Mouse (Mus musculus): Measurements from ENCODE around the gene Entpd1. TPM values are rescaled to one million over a fixed set of nuclear protein-coding genes. Genes with fewer than 3 reads are reported as not detected.

Entpd1 gene
- polyA plus RNA-seq, 1 experiment from 2014 or later = 8.9 TPM

- WGBS = 57% methylated on average over 13 of the region's 13 CpGs
- H3K27me3 ChIP-seq = no peaks in the 10 kb centered on the region
- no peak overlapping the region for H3K4me2 ChIP-seq
- no peak for ATAC-seq (replicated peaks; ENCODE audit: insufficient number of reproducible peaks, insufficient read depth, low FRiP score, low read depth)
- no peak overlapping the region for H3K27ac ChIP-seq
- no peak overlapping the region for H3K9ac ChIP-seq
- H3K4me1 ChIP-seq (replicated peaks) = peaks cover 4% of the 10 kb centered on the region
- no peaks in the 10 kb centered on the region for H3K9me3 ChIP-seq (replicated peaks)
- H3K36me3 ChIP-seq = no peaks in the 10 kb centered on the region
- no peak overlapping the region for H3K4me3 ChIP-seq
Measured at GRCm38 (mm10) chr19:40698103-40698853, 86.1 kb downstream of the Entpd1 start.

GRCm38 (mm10) chr19:40699816-40700215 lies 87.7 kb downstream of the Entpd1 start:
- Histone ChIP-seq H3K9me3 (replicated peaks) (no peaks in the 10 kb centered on the region), H3K27me3 (no peaks in the 10 kb centered on the region), H3K4me3 (no peak overlapping the region), H3K36me3 (no peaks in the 10 kb centered on the region), H3K4me2 (no peak overlapping the region), H3K9ac (no peak overlapping the region), H3K4me1 (replicated peaks) (peaks cover 4% of the 10 kb centered on the region), H3K27ac (no peak overlapping the region)
- 76% methylated on average over 5 of the region's 5 CpGs for WGBS
- ATAC-seq (replicated peaks; ENCODE audit: insufficient number of reproducible peaks, insufficient read depth, low FRiP score, low read depth) = no peak

GRCm38 (mm10) chr19:40702406-40702805 lies 90.2 kb downstream of the Entpd1 start:
- Histone ChIP-seq H3K4me1 (replicated peaks) (peaks cover 4% of the 10 kb centered on the region), H3K4me2 (no peak overlapping the region), H3K36me3 (no peaks in the 10 kb centered on the region), H3K27me3 (no peaks in the 10 kb centered on the region), H3K9ac (no peak overlapping the region), H3K9me3 (replicated peaks) (no peaks in the 10 kb centered on the region), H3K4me3 (no peak overlapping the region), H3K27ac (no peak overlapping the region)
- 64% methylated on average over 4 of the region's 4 CpGs for WGBS
- no peak for ATAC-seq (replicated peaks; ENCODE audit: insufficient number of reproducible peaks, insufficient read depth, low FRiP score, low read depth)

GRCm38 (mm10) chr19:40712889-40713628 lies 100.9 kb downstream of the Entpd1 start:
- no peak overlapping the region for H3K4me3 ChIP-seq
- H3K4me1 ChIP-seq (replicated peaks) = peaks cover 9% of the 10 kb centered on the region
- no peak for ATAC-seq (replicated peaks; ENCODE audit: insufficient number of reproducible peaks, insufficient read depth, low FRiP score, low read depth)
- no peaks in the 10 kb centered on the region for H3K9me3 ChIP-seq (replicated peaks)
- no peak overlapping the region for H3K4me2 ChIP-seq
- no peaks in the 10 kb centered on the region for H3K36me3 ChIP-seq
- no peak overlapping the region for H3K9ac ChIP-seq
- 75% methylated on average over 16 of the region's 16 CpGs for WGBS
- H3K27me3 ChIP-seq = no peaks in the 10 kb centered on the region
- H3K27ac ChIP-seq = no peak overlapping the region

GRCm38 (mm10) chr19:40714700-40715099 lies 102.5 kb downstream of the Entpd1 start:
- H3K4me1 ChIP-seq (replicated peaks) = peaks cover 9% of the 10 kb centered on the region
- H3K27me3 ChIP-seq = no peaks in the 10 kb centered on the region
- no peak overlapping the region for H3K9ac ChIP-seq
- H3K9me3 ChIP-seq (replicated peaks) = no peaks in the 10 kb centered on the region
- H3K4me2 ChIP-seq = no peak overlapping the region
- H3K27ac ChIP-seq = no peak overlapping the region
- 73% methylated on average over 5 of the region's 5 CpGs for WGBS
- H3K36me3 ChIP-seq = no peaks in the 10 kb centered on the region
- no peak overlapping the region for H3K4me3 ChIP-seq
- ATAC-seq (replicated peaks; ENCODE audit: insufficient number of reproducible peaks, insufficient read depth, low FRiP score, low read depth) = no peak

GRCm38 (mm10) chr19:40716981-40717380 lies 104.8 kb downstream of the Entpd1 start:
- Histone ChIP-seq H3K36me3 (no peaks in the 10 kb centered on the region), H3K27ac (peak overlapping the region; percentile 20; the same call in 1 of the 2 replicates), H3K4me2 (no peak overlapping the region), H3K9ac (no peak overlapping the region), H3K9me3 (replicated peaks) (no peaks in the 10 kb centered on the region), H3K4me1 (replicated peaks) (peaks cover 9% of the 10 kb centered on the region), H3K27me3 (no peaks in the 10 kb centered on the region), H3K4me3 (no peak overlapping the region)
- WGBS = 41% methylated on average over 6 of the region's 6 CpGs
- ATAC-seq (replicated peaks; ENCODE audit: insufficient number of reproducible peaks, insufficient read depth, low FRiP score, low read depth) = no peak; the same call in 1 of the 2 replicates

GRCm38 (mm10) chr19:40719439-40720105 lies 107.4 kb downstream of the Entpd1 start:
- no peaks in the 10 kb centered on the region for H3K9me3 ChIP-seq (replicated peaks)
- WGBS = 42% methylated on average over 11 of the region's 11 CpGs
- peaks cover 9% of the 10 kb centered on the region for H3K4me1 ChIP-seq (replicated peaks)
- no peak overlapping the region for H3K9ac ChIP-seq
- ATAC-seq (replicated peaks; ENCODE audit: insufficient number of reproducible peaks, insufficient read depth, low FRiP score, low read depth) = no peak
- H3K36me3 ChIP-seq = no peaks in the 10 kb centered on the region
- no peaks in the 10 kb centered on the region for H3K27me3 ChIP-seq
- H3K4me3 ChIP-seq = no peak overlapping the region
- no peak overlapping the region for H3K27ac ChIP-seq
- no peak overlapping the region for H3K4me2 ChIP-seq

GRCm38 (mm10) chr19:40720381-40720780 lies 108.2 kb downstream of the Entpd1 start:
- Histone ChIP-seq H3K36me3 (no peaks in the 10 kb centered on the region), H3K9me3 (replicated peaks) (no peaks in the 10 kb centered on the region), H3K4me3 (no peak overlapping the region), H3K4me1 (replicated peaks) (peaks cover 9% of the 10 kb centered on the region), H3K27me3 (no peaks in the 10 kb centered on the region), H3K27ac (no peak overlapping the region), H3K9ac (no peak overlapping the region), H3K4me2 (no peak overlapping the region)
- 58% methylated on average over 12 of the region's 12 CpGs for WGBS
- no peak for ATAC-seq (replicated peaks; ENCODE audit: insufficient number of reproducible peaks, insufficient read depth, low FRiP score, low read depth)

GRCm38 (mm10) chr19:40722137-40723038 lies 110.2 kb downstream of the Entpd1 start:
- no peak; the same call in 1 of the 2 replicates for ATAC-seq (replicated peaks; ENCODE audit: insufficient number of reproducible peaks, insufficient read depth, low FRiP score, low read depth)
- H3K4me1 ChIP-seq (replicated peaks) = 0 out of 2 replicates have a peak, but pooled peaks cover 2% of the 10 kb centered on the region
- no peaks in the 10 kb centered on the region for H3K27me3 ChIP-seq
- no peak overlapping the region for H3K4me2 ChIP-seq
- no peak overlapping the region for H3K9ac ChIP-seq
- H3K9me3 ChIP-seq (replicated peaks) = no peaks in the 10 kb centered on the region
- H3K36me3 ChIP-seq = no peaks in the 10 kb centered on the region
- no peak overlapping the region for H3K27ac ChIP-seq
- 53% methylated on average over 11 of the region's 11 CpGs for WGBS
- H3K4me3 ChIP-seq = no peak overlapping the region

GRCm38 (mm10) chr19:40723516-40723915 lies 111.3 kb downstream of the Entpd1 start:
- H3K27ac ChIP-seq = no peak overlapping the region
- 51% methylated on average over 10 of the region's 10 CpGs for WGBS
- H3K9ac ChIP-seq = no peak overlapping the region
- no peaks in the 10 kb centered on the region for H3K36me3 ChIP-seq
- 0 out of 2 replicates have a peak, but pooled peaks cover 2% of the 10 kb centered on the region for H3K4me1 ChIP-seq (replicated peaks)
- H3K4me2 ChIP-seq = no peak overlapping the region
- no peak for ATAC-seq (replicated peaks; ENCODE audit: insufficient number of reproducible peaks, insufficient read depth, low FRiP score, low read depth)
- H3K27me3 ChIP-seq = no peaks in the 10 kb centered on the region
- no peaks in the 10 kb centered on the region for H3K9me3 ChIP-seq (replicated peaks)
- no peak overlapping the region for H3K4me3 ChIP-seq

All from heart, embryonic 15.5 days (tissue).